In genomic region chr6:114876546-114876945, GRCm38 (mm10) we compare ENCODE assay signal across 10 mouse cellular contexts.
DNase-seq lines count a peak whose midpoint lies in the region; ATAC-seq and TF ChIP-seq lines count a peak whose summit lies in the region.
"Had no signal": no experiment of that assay in that cellular context is flagged by ENCODE, and none has a peak within 500 bp of the region (broad histone marks: within the 10 kb centered on the region; RNA-seq: fewer than 3 reads in every experiment).

No protein-coding gene starts in this region.

- peaks cover 74% of the 10 kb centered on the region for H3K4me1 ChIP-seq in kidney, adult 2 months (ENCODE audit: control insufficient read depth, insufficient read depth, low read length)
- H3K4me1 ChIP-seq in forebrain, embryonic 12.5 days: peaks cover 91% of the 10 kb centered on the region
- peaks cover 75% of the 10 kb centered on the region for H3K4me1 ChIP-seq in kidney, postnatal 0 days (replicated peaks; ENCODE audit: insufficient read depth, low read length)
- H3K4me1 ChIP-seq in midbrain, embryonic 16.5 days (ENCODE audit: control insufficient read depth, insufficient read depth, low read length): peaks cover 53% of the 10 kb centered on the region

- ATAC-seq in forebrain, embryonic 12.5 days (ENCODE audit: low FRiP score): no peak
- ATAC-seq in kidney, postnatal 0 days (replicated peaks; ENCODE audit: low FRiP score, low read depth): no peak
- ATAC-seq in midbrain, embryonic 16.5 days: no peak

- no peaks in the 10 kb centered on the region for H3K9me3 ChIP-seq in forebrain, embryonic 12.5 days
- H3K9me3 ChIP-seq in kidney, postnatal 0 days (replicated peaks; ENCODE audit: low read length): no peaks in the 10 kb centered on the region
- no peaks in the 10 kb centered on the region for H3K9me3 ChIP-seq in midbrain, embryonic 16.5 days (replicated peaks; ENCODE audit: control insufficient read depth, low read length, poor library complexity, severe bottlenecking)

- no peak for TF ChIP-seq CTCF in kidney, adult 2 months (conservative IDR thresholded peaks at IDR 0.05; ENCODE audit: insufficient read depth, insufficient read length, low read depth, low read length)
- TF ChIP-seq CTCF in kidney, postnatal 0 days (IDR thresholded peaks at IDR 0.05; ENCODE audit: low read depth): no peak

- H3K4me3 ChIP-seq in kidney, adult 2 months (ENCODE audit: insufficient read depth, low read depth, low read length): no peak overlapping the region
- H3K4me3 ChIP-seq in forebrain, embryonic 12.5 days (replicated peaks): no peak overlapping the region
- no peak overlapping the region for H3K4me3 ChIP-seq in kidney, postnatal 0 days (replicated peaks; ENCODE audit: low read depth, low read length)
- no peak overlapping the region for H3K4me3 ChIP-seq in midbrain, embryonic 16.5 days (ENCODE audit: low read depth, low read length)

- H3K27me3 ChIP-seq in kidney, adult 2 months (replicated peaks; ENCODE audit: control insufficient read depth, insufficient read depth, low read length): no peaks in the 10 kb centered on the region
- H3K27me3 ChIP-seq in forebrain, embryonic 12.5 days: no peaks in the 10 kb centered on the region
- H3K27me3 ChIP-seq in kidney, postnatal 0 days (ENCODE audit: insufficient read depth, low read length): no peaks in the 10 kb centered on the region
- no peaks in the 10 kb centered on the region for H3K27me3 ChIP-seq in midbrain, embryonic 16.5 days (ENCODE audit: control insufficient read depth, insufficient read depth, low read depth, low read length)

- peak; percentile 85 for DNase-seq in kidney, adult 2 months
- DNase-seq in kidney, adult 11 months: no peak
- no peak for DNase-seq in kidney, postnatal 0 days (ENCODE audit: low spot score)
- DNase-seq in thymus, postnatal 36 days: no peak
- DNase-seq in layer of hippocampus, postnatal 25 days (ENCODE audit: extremely low spot score in 1 of 2, low spot score in 1 of 2): no peak
- no peak for DNase-seq in thymus, postnatal 4 days
- DNase-seq: adrenal gland, postnatal 36 days; gastrocnemius, postnatal 14 days had no signal

- H3K4me2 ChIP-seq in forebrain, embryonic 12.5 days: no peak overlapping the region
- no peak overlapping the region for H3K4me2 ChIP-seq in kidney, postnatal 0 days (ENCODE audit: low read length)
- no peak overlapping the region for H3K4me2 ChIP-seq in midbrain, embryonic 16.5 days (ENCODE audit: low read length)

- peak overlapping the region; percentile 99 for H3K27ac ChIP-seq in kidney, adult 2 months (ENCODE audit: insufficient read depth, low read depth, low read length)
- H3K27ac ChIP-seq in forebrain, embryonic 12.5 days: peak overlapping the region; percentile 98
- peak overlapping the region; percentile 98 for H3K27ac ChIP-seq in kidney, postnatal 0 days
- peak overlapping the region; percentile 89 for H3K27ac ChIP-seq in midbrain, embryonic 16.5 days (ENCODE audit: low read length)

- no peaks in the 10 kb centered on the region for H3K36me3 ChIP-seq in kidney, adult 2 months (ENCODE audit: control insufficient read depth, insufficient read depth, low read length)
- peaks cover under 1% of the 10 kb centered on the region; the same call in 1 of the 2 replicates for H3K36me3 ChIP-seq in forebrain, embryonic 12.5 days (replicated peaks)
- H3K36me3 ChIP-seq in kidney, postnatal 0 days (ENCODE audit: insufficient read depth, low read length): no peaks in the 10 kb centered on the region
- no peaks in the 10 kb centered on the region for H3K36me3 ChIP-seq in midbrain, embryonic 16.5 days (ENCODE audit: control insufficient read depth, insufficient read depth, low read length)

- 15% methylated on average over 6 of the region's 6 CpGs for WGBS in kidney, adult 2 months
- 67% methylated on average over 6 of the region's 6 CpGs for WGBS in forebrain, embryonic 12.5 days
- 39% methylated on average over 6 of the region's 6 CpGs for WGBS in kidney, postnatal 0 days
- 74% methylated on average over 6 of the region's 6 CpGs for WGBS in midbrain, embryonic 16.5 days

- H3K9ac ChIP-seq in forebrain, embryonic 12.5 days: peak overlapping the region; percentile 67; the same call in 1 of the 2 replicates
- H3K9ac ChIP-seq in kidney, postnatal 0 days (ENCODE audit: low read depth, low read length): 0 out of 2 replicates have a peak overlapping the region, but pooled peaks have one; percentile 9
- no peak overlapping the region for H3K9ac ChIP-seq in midbrain, embryonic 16.5 days (ENCODE audit: low read depth, low read length)

- TF ChIP-seq POLR2A in kidney, adult 2 months (IDR thresholded peaks at IDR 0.05; ENCODE audit: low read depth, low read length): no peak
